Mouse (Mus musculus) gastrocnemius, adult 18-20 months (tissue): ENCODE measurements around the gene S100b. TPM values are rescaled to one million over a fixed set of nuclear protein-coding genes. Genes with fewer than 3 reads are reported as not detected.

ENCODE experiments used
- DNase-seq: peaks from one replicate; pipeline ENCODE4 v3.0.0; 2021; ENCODE audit warnings: low spot score
- long read RNA-seq, 2 experiments: library from polyadenylated mRNA; stranded (forward); transcript quantifications; one replicate each; pipeline ENCODE4 v2.0.0; 2021
- total RNA-seq, 2 experiments: library from RNA; stranded (reverse); gene quantifications; 2 replicates each; pipeline ENCODE4 v1.2.3; 2021

Gene S100b
- total RNA-seq: 1 to 10 TPM; 1.2 to 3.5 TPM
- long read RNA-seq, experiment 1, partial matches to known transcripts: 0 of 1 reads
- long read RNA-seq, experiment 1, other reads (novel, unspliced or antisense): 0 of 1 reads
- long read RNA-seq, experiment 2: 0 reads

DNA sequence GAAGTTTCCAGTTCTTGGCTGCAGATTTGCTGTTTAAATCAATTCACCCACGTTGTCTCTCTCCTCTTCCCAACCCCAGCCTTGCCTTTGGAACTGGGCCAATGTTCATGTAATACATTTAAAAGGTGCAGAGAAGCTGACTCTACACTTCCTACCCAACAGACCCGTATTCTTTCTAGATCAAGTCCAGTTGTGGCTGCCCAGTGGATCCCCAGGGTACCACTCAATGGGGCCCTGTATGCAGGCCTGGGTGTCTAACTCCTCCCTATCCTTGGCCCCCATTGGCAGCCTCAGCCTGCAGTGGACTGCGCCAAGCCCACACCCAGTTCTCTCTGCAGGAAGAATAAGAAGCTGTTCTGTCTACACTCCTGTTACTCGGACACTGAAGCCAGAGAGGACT, at the start of gene S100b:
S100b (plus strand) TSS at position 318 of the 400 bp plus-strand sequence.
- peak; percentile 32 for DNase-seq

DNA sequence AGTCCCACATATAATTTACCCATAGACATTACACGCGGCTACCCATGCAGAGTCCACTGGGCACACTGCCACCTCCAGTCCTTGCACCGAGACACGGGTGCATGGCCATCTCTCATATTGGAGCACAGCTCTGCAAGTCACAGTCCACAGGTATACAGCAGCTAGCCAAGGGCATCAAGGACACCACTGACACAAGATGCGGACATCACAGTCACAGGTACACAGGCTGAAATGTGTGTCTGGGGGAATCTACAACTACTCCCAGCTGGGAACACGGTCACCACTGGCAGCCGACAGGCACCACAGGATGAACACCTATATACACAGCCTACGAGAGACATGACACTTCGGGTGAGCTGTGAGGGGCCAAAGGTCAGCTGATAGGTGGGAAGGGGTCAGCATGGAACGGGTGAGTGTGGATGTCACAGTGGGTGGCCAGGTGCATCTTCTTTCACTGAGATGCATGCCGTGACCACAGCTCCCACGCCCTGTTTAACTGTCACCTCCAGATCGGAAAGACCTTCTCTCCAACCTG, 46.3 kb upstream of the S100b start:
- DNase-seq: no peak

DNA sequence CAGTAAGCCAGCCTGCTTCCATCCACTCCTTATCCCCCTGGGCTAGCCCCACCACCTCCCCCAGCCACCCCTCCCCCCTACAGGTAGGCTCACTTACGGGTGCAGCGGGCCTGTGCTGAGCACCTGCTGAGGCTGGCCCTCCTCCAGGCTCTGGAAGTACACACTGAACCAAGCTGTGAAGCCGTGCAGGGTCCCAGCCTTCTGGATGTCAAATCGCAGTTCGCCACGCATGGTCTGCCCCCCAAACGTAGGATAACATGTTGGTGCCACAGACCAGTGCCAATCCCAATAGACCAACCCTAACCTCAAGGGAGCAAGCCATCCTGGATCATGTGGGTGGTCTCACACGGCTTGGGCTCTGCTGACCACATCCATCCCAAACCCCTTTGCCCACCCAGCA, 44.4 kb upstream of the S100b start:
- no peak for DNase-seq

- DNase-seq: no peak
Observed at GRCm38 (mm10) chr10:76210806-76211205, 42.8 kb upstream of the S100b start.

- DNase-seq: no peak
Observed at GRCm38 (mm10) chr10:76212121-76212520, 41.5 kb upstream of the S100b start.

- no peak for DNase-seq
Observed at GRCm38 (mm10) chr10:76214161-76214560, 39.5 kb upstream of the S100b start.

DNA sequence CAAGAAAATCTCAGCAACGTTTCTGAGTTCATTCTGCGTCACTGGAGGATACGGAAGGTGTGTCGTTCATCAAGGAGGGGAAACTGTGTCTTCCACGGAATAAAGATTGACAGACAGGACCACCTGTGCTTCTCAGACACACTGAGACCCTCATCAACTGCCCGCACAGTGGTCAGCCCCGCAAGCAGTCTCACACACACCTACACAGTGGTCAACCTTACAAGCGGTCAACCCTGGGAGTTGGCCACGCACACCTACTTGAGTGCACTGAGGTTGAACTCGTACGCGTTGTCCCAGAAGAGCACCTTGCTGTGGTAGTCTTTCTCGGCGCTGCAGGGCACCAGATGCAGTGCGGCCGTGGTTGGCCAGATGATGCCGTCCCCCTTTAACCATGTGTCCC, 36.6 kb upstream of the S100b start:
- no peak for DNase-seq

- no peak for DNase-seq
Observed at GRCm38 (mm10) chr10:76218240-76218639, 35.4 kb upstream of the S100b start.

DNA sequence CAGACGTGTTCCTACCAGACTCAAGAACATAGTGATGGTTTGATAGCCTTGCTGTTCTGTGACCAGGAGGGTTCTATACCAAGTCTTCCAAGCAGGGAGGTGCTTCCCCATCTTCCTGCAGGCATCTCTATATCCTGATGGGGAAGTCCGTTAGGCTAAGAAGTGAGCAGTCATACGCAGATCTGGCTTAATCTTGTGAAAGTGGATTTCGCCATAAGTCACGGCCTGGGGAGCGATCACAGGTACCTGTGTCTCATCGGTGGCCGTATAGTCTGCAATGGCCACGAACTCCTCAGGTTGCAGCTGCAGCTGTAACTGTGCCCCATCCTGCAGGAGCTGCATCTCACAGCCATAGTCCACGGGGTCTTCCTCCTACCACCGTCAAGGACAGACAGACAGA, 27.7 kb upstream of the S100b start:
- DNase-seq: no peak

DNA sequence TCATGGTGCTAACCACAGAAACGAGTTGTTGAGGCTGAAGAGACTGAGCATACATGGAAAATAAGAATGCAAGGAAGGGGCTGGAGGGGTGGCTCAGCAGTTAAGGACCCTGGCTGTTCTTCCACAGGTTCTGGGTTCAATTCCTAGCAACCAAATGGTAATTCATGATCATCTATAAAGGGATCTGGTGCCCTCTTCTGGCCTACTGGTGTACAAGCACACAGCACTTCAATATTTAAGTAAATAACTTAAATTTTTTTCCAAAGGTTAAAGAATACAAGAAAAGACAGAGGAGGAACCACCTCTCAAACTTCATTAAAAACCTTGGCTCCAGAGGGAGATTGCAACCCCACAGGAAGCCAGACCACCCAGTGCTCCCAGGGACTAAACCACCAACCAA, 24.0 kb upstream of the S100b start:
- DNase-seq: no peak

DNA sequence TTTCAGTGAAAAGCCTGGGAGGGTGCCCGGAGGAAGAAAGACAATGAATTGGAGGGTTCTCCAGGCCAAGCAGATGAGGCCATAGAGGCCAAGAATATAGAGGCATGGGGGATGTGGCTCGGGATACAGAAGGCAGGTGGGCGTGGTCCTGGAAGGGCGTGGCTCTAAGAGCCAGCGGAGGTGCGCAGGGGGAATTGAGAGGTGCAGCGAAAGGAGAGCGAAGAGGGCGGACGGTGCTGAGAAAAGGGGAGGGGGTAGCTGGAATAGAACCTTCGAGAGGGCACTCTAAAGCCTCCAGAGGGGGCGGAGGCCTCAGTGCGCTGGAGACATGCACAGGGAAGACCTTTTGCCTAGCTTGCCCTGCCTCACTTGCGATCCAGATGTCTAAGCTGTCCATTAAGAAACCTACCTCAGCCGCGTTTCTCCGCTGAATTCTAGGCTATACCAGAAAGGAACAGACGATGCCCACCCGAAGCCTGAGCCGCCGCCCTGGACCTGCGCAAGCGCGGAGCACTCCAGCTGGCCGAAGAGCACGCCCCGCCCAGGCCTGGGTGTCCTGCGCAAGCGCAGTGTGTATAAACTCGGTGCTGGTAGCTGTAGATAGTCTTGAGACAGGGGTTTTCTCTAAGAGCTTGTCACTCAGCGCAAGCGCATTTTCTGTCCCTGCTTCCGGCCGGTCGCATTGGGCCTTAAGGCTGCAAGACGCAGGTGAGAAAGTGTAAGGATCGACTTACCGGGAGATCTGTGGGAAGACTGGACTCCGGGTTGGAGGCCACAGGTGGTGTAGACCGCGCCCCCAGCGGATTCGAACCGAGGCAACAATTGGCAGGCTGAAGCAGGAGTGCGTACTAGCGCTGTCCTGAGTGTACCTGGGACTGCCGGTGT, 16.1 kb upstream of the S100b start, which contains the start of gene Prmt2:
Prmt2 (minus strand) TSS at position 525 of the 885 bp plus-strand sequence.
- peak; percentile 89 for DNase-seq

DNA sequence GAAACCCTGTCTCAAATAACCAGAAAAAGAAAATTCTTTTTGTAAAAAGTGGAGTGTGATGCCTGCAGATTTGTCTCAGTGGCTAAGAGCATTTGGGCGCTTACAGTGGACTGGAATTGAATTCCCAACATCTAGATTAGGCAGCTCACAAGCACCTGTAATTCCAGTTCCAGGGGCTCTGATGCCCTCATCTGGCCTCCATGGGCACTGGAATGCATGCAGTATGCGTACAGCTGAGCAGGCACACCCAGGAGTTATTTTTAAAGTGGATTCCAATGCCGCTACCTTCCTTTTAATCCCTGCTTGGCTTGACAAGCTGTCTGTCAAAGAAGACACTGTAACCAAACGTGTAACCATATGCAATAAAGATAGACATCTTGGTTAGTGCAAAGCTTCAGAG, 14.3 kb upstream of the S100b start:
- no peak for DNase-seq

GRCm38 (mm10) chr10:76245106-76245505, 8.5 kb upstream of the S100b start:
- DNase-seq: no peak

DNA sequence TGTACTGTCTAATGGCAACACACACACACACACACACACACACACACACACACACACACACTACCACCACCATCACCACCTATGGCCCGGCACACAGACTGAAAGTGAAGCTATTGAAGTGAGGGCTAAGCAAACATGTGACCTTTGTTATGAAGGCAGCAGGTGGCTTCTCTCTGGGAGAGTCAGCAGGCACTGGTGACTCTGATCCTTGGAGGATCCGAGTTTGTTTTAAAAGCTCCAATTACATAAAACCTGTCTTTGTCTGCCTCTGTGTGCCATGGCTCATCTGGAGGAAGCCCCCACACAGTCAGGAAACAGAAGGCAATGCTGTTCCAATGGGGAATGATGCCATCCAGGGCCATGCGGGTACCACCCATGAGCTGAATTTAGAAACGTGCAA, 7.1 kb upstream of the S100b start:
- no peak for DNase-seq

- no peak for DNase-seq
Observed at GRCm38 (mm10) chr10:76247960-76248646, 5.5 kb upstream of the S100b start.

DNA sequence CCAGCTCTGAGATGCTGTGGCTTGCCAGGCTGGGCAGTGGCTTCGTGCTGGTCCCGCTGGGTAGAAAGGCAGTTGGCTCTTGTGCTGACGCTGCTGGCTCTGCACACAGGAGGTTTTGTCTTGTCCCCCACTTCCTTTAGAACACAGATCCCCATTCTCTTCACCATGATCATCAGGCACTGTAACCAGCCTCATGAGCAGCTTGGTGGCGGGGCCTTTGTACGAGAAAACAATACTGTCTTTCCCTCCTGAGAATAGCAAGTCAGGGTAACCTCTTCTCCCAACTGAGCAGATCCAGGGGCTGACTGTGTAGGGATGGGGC, 5.0 kb upstream of the S100b start:
- no peak for DNase-seq

DNA sequence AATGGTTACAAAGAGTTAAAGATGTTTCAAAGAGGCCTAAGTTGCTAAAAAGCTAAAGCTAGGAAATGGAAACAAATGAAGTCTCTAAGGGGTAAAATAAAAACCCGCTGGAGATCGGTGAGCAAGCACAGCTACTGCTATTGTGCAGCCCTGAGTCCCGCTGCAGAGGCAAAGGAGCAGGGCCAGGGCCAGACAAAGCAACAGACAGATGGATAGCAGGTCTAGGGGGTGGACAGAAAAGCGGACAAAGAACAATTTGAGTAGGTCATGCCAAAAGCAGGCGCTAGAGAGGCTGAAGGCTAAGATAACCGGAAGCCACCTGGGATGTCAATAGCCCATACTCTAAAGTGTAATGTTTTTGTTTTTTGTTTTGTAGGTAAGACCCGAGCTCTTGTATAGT, 2.8 kb upstream of the S100b start:
- DNase-seq: no peak

DNA sequence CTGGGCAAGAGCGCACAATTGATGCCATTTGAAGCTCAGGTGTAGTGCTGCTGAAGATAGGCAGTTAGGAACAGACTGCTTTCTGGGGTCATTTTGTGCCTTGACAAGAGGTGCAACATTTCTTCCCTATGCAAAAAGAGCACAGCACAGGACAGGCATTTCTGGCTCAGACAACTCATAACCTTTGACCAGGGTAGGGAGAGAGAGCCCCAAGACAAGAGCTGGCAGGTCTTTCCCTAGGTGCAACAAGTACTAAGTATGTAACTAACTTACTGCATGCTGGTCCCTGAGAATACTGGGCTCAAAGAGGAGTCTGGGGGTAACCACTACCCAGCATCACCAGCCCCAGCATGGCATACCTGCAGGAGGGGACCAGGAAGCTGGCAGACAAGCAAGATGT, 574 bp upstream of the S100b start:
- DNase-seq: no peak

DNA sequence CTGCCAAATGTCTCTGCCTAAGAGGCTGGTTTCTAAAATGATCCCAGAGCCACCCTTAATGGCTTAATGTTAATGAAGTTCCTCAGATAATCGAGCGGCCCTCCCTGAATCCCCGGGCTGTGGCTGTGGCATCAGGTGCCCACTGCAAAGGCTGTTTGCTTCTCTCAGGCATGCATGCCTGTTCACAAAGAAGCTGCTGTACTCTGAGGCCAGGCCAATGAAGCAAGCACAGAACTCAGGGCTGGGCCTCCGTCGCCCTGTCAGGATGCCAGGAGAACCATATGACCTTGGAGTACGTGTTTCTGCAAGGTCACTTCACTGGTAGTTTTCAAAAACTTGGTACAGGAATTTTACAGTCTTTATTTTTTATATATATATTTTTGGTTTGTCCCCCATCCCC, 2.0 kb downstream of the S100b start:
- DNase-seq: no peak

DNA sequence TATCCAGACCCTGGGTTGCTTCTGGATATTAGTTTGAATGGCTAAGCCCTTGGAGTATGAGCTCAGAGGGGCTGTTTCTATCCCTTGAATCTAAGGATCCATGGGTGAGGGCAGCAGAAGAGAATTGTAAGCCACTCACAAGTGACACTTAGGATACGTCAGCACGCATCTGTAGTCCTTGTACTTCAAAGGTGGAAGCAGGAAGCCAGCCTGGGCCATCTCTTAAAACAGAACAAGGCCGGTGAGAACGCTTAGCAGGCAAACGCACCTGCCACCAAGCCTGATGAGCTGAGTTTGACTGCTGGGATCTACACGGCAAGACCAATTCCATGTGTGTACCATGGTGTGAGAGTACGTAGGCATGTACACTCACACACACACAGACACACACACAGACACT, 3.6 kb downstream of the S100b start:
- no peak for DNase-seq

DNA sequence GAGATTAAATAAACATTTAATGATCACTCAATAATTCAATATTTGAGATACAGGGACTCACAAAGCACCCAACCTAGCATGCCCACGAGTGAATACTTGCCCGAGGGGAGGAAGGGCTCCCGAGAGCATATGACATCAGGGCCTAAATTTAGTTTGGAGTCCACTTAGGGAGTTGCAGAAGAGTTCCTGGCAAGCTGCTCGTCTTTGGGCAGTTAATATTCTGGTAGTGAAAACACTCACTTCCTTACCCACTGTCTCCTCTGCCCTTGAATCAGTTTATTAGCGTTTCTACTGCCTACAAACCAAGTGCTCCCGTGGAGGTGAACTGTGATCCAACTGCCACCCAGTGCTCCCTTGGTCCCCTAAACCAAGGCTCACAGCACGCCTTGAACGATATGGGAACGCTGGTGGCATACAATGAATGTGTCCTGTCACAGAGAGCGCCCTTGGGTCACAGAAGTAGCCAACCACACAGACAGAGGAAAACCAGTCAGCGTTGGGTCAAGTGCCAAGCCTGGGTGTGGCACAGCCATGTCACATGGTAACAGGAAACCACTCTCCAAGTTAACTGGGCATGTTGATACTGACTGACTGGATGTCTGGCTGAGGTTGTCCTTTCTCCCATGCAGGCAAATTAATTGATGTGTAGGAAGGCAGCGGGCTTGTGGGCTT, 4.2 kb downstream of the S100b start:
- DNase-seq: peak; percentile 54
